Mouse (Mus musculus): ENCODE data around the gene Ccdc51. TPM values are rescaled to one million over a fixed set of nuclear protein-coding genes. Genes with fewer than 3 reads are reported as not detected.
"Not testable (repeated sequence)": the region's sequence is repeated elsewhere in the genome, so short reads cannot be mapped to it uniquely, and the experiment has no call there.

The Ccdc51 gene
- total and polyA plus RNA-seq, 2 experiments, result 7.2 to 7.5 TPM

- Histone ChIP-seq H3K36me3 (ENCODE audit: control insufficient read depth, insufficient read depth, low read length) (no peaks in the 10 kb centered on the region), H3K27me3 (ENCODE audit: control insufficient read depth, insufficient read depth, low read length) (no peaks in the 10 kb centered on the region), H3K4me3 (ENCODE audit: insufficient read depth, low read depth, low read length) (no peak overlapping the region), H3K27ac (replicated peaks; ENCODE audit: insufficient read depth, low read depth, low read length) (no peak overlapping the region), H3K4me1 (ENCODE audit: control insufficient read depth, insufficient read depth, low read length) (peaks cover 1% of the 10 kb centered on the region; the same call in 1 of the 2 replicates), H3K79me2 (ENCODE audit: control insufficient read depth, insufficient read depth, low read length) (no peaks in the 10 kb centered on the region), H3K9ac (ENCODE audit: low read depth, low read length) (no peak overlapping the region)
- no peak for TF ChIP-seq POLR2A (IDR thresholded peaks at IDR 0.05; ENCODE audit: extremely low read depth, insufficient read depth, low read length)
- no peak for TF ChIP-seq CTCF (IDR thresholded peaks at IDR 0.05; ENCODE audit: low read depth, low read length)
- WGBS, result 20% methylated on average over 3 of the region's 3 CpGs
- peak; percentile 63 for DNase-seq (ENCODE audit: extremely low read depth, low read depth, low spot score)
These were observed 43.2 kb downstream of the Ccdc51 start for GRCm38 (mm10) chr9:109125481-109125880.

DNA sequence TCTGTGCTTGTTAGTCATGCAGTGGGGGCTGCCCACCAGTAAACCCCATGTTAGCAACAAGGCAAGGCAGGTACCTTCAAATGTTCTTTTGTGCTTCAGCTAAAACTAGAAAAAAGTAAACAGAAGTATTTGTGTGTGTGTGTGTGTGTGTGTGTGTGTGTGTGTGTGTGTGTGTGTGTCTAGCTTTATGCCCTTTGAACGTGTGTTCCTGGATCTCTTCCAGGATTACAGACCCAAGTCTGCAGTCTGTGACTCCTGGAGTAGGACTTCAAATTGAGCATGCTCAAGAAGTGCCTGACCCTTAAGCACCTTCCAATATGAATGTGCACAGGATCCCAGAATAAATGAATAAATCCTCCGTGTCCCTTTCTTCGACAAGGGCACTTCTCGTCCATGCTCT is 44.8 kb downstream of the Ccdc51 start:
- H3K79me2 ChIP-seq (ENCODE audit: control insufficient read depth, insufficient read depth, low read length), result no peaks in the 10 kb centered on the region
- no peak overlapping the region for H3K9ac ChIP-seq (ENCODE audit: low read depth, low read length)
- peak; percentile 65 for DNase-seq (ENCODE audit: extremely low read depth, low read depth, low spot score)
- no peak overlapping the region for H3K27ac ChIP-seq (replicated peaks; ENCODE audit: insufficient read depth, low read depth, low read length)
- H3K27me3 ChIP-seq (ENCODE audit: control insufficient read depth, insufficient read depth, low read length), result no peaks in the 10 kb centered on the region
- no peak for TF ChIP-seq POLR2A (IDR thresholded peaks at IDR 0.05; ENCODE audit: extremely low read depth, insufficient read depth, low read length)
- TF ChIP-seq CTCF (IDR thresholded peaks at IDR 0.05; ENCODE audit: low read depth, low read length), result no peak
- WGBS, result 66% methylated on average over 4 of the region's 4 CpGs
- H3K4me1 ChIP-seq (ENCODE audit: control insufficient read depth, insufficient read depth, low read length), result peaks cover 1% of the 10 kb centered on the region; the same call in 1 of the 2 replicates
- H3K4me3 ChIP-seq (ENCODE audit: insufficient read depth, low read depth, low read length), result no peak overlapping the region
- no peaks in the 10 kb centered on the region for H3K36me3 ChIP-seq (ENCODE audit: control insufficient read depth, insufficient read depth, low read length)

GRCm38 (mm10) chr9:109128211-109128610 is 45.9 kb downstream of the Ccdc51 start:
- Histone ChIP-seq H3K36me3 (ENCODE audit: control insufficient read depth, insufficient read depth, low read length) (no peaks in the 10 kb centered on the region), H3K27me3 (ENCODE audit: control insufficient read depth, insufficient read depth, low read length) (no peaks in the 10 kb centered on the region), H3K79me2 (ENCODE audit: control insufficient read depth, insufficient read depth, low read length) (no peaks in the 10 kb centered on the region), H3K4me3 (ENCODE audit: insufficient read depth, low read depth, low read length) (no peak overlapping the region), H3K27ac (replicated peaks; ENCODE audit: insufficient read depth, low read depth, low read length) (no peak overlapping the region), H3K9ac (ENCODE audit: low read depth, low read length) (no peak overlapping the region), H3K4me1 (ENCODE audit: control insufficient read depth, insufficient read depth, low read length) (peaks cover 1% of the 10 kb centered on the region; the same call in 1 of the 2 replicates)
- 58% methylated on average over 3 of the region's 3 CpGs for WGBS
- TF ChIP-seq POLR2A (IDR thresholded peaks at IDR 0.05; ENCODE audit: extremely low read depth, insufficient read depth, low read length) (no peak), CTCF (IDR thresholded peaks at IDR 0.05; ENCODE audit: low read depth, low read length) (no peak; the same call in 1 of the 2 replicates)
- no peak for DNase-seq (ENCODE audit: extremely low read depth, low read depth, low spot score)

DNA sequence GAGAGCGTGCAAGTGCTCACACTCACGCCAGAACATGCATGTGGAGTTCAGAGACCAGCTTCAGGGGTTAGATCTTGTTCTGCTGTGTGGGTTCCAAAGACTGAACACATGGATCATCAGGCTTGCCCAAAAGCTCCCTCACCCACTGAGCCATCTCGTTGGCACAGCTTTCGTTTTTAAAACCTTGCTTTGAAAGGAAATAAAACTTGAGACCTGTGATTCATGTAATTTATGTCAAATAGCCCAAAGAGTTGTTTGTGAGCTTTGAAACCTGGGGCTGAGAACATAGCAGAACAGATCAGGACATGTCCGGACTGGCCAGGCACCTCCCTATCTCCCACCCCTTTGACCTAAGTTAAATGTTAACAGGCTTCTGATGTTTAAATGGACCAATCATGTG is 47.8 kb downstream of the Ccdc51 start:
- Histone ChIP-seq H3K4me3 (ENCODE audit: insufficient read depth, low read depth, low read length) (no peak overlapping the region), H3K27ac (replicated peaks; ENCODE audit: insufficient read depth, low read depth, low read length) (no peak overlapping the region), H3K4me1 (ENCODE audit: control insufficient read depth, insufficient read depth, low read length) (peaks cover 1% of the 10 kb centered on the region; the same call in 1 of the 2 replicates), H3K9ac (ENCODE audit: low read depth, low read length) (no peak overlapping the region), H3K36me3 (ENCODE audit: control insufficient read depth, insufficient read depth, low read length) (no peaks in the 10 kb centered on the region), H3K27me3 (ENCODE audit: control insufficient read depth, insufficient read depth, low read length) (no peaks in the 10 kb centered on the region), H3K79me2 (ENCODE audit: control insufficient read depth, insufficient read depth, low read length) (no peaks in the 10 kb centered on the region)
- DNase-seq (ENCODE audit: extremely low read depth, low read depth, low spot score), result no peak
- 83% methylated on average over 5 of the region's 5 CpGs for WGBS
- TF ChIP-seq CTCF (IDR thresholded peaks at IDR 0.05; ENCODE audit: low read depth, low read length) (no peak), POLR2A (IDR thresholded peaks at IDR 0.05; ENCODE audit: extremely low read depth, insufficient read depth, low read length) (no peak)

- peak; percentile 18; the same call in 1 of the 2 replicates for TF ChIP-seq CTCF (IDR thresholded peaks at IDR 0.05; ENCODE audit: low read depth, low read length)
These were observed 58.1 kb downstream of the Ccdc51 start for GRCm38 (mm10) chr9:109140414-109140813.

More at GRCm38 (mm10) chr9:109140414-109140813, 58.1 kb downstream of the Ccdc51 start:
- H3K4me3 ChIP-seq (ENCODE audit: insufficient read depth, low read depth, low read length); H3K27ac ChIP-seq (replicated peaks; ENCODE audit: insufficient read depth, low read depth, low read length); H3K36me3 ChIP-seq (ENCODE audit: control insufficient read depth, insufficient read depth, low read length); DNase-seq (ENCODE audit: extremely low read depth, low read depth, low spot score); H3K4me1 ChIP-seq (ENCODE audit: control insufficient read depth, insufficient read depth, low read length); H3K9ac ChIP-seq (ENCODE audit: low read depth, low read length); H3K79me2 ChIP-seq (ENCODE audit: control insufficient read depth, insufficient read depth, low read length); H3K27me3 ChIP-seq (ENCODE audit: control insufficient read depth, insufficient read depth, low read length): not testable (repeated sequence)
- WGBS, result 57% methylated on average over 4 of the region's 4 CpGs

Other genes with a start within 250 kb of the Ccdc51 start
- 5.5 and 5.6 TPM in 2 replicates for gene Slc26a6, start 229.2 kb upstream of the Ccdc51 start, total RNA-seq (2014; rRNA removed)
- 5.4 and 6.7 TPM in 2 replicates for gene Slc26a6, start 229.2 kb upstream of the Ccdc51 start, polyA plus RNA-seq (2012; rRNA removed)
- not detected in 2 replicates for gene Tmem89, start 167.9 kb upstream of the Ccdc51 start, total RNA-seq (2014; rRNA removed)
- 0.12 TPM in 1 of 2 replicates, not detected in the other for gene Tmem89, start 167.9 kb upstream of the Ccdc51 start, polyA plus RNA-seq (2012; rRNA removed)
- 323 and 384 TPM in 2 replicates for gene Uqcrc1, start 145.9 kb upstream of the Ccdc51 start, total RNA-seq (2014; rRNA removed)
- gene Uqcrc1, start 145.9 kb upstream of the Ccdc51 start, polyA plus RNA-seq (2012; rRNA removed), result 623 and 677 TPM in 2 replicates
- gene Col7a1, start 128.9 kb upstream of the Ccdc51 start, total RNA-seq (2014; rRNA removed), result 0.07 and 0.46 TPM in 2 replicates
- gene Col7a1, start 128.9 kb upstream of the Ccdc51 start, polyA plus RNA-seq (2012; rRNA removed), result 0.19 and 0.23 TPM in 2 replicates
- gene Ucn2, start 96.5 kb upstream of the Ccdc51 start, total RNA-seq (2014; rRNA removed), result not detected in 2 replicates
- gene Ucn2, start 96.5 kb upstream of the Ccdc51 start, polyA plus RNA-seq (2012; rRNA removed), result not detected in 2 replicates
- 1.0 and 1.7 TPM in 2 replicates for gene Pfkfb4, start 90.7 kb upstream of the Ccdc51 start, total RNA-seq (2014; rRNA removed)
- 1.1 and 1.4 TPM in 2 replicates for gene Pfkfb4, start 90.7 kb upstream of the Ccdc51 start, polyA plus RNA-seq (2012; rRNA removed)
- gene Shisa5, start 43.9 kb upstream of the Ccdc51 start, total RNA-seq (2014; rRNA removed), result 20.8 and 23.8 TPM in 2 replicates
- 144 and 205 TPM in 2 replicates for gene Shisa5, start 43.9 kb upstream of the Ccdc51 start, polyA plus RNA-seq (2012; rRNA removed)
- 7.7 and 8.4 TPM in 2 replicates for gene Trex1, start 22.8 kb upstream of the Ccdc51 start, total RNA-seq (2014; rRNA removed)
- gene Trex1, start 22.8 kb upstream of the Ccdc51 start, polyA plus RNA-seq (2012; rRNA removed), result 30.7 and 41.1 TPM in 2 replicates
- gene Atrip, start 8.4 kb upstream of the Ccdc51 start, total RNA-seq (2014; rRNA removed), result 5.1 and 5.4 TPM in 2 replicates
- gene Atrip, start 8.4 kb upstream of the Ccdc51 start, polyA plus RNA-seq (2012; rRNA removed), result 9.2 and 10.3 TPM in 2 replicates
- 53.4 and 54.7 TPM in 2 replicates for gene Tma7, start 94 bp downstream of the Ccdc51 start, total RNA-seq (2014; rRNA removed)
- gene Tma7, start 94 bp downstream of the Ccdc51 start, polyA plus RNA-seq (2012; rRNA removed), result 23.3 and 24.4 TPM in 2 replicates
- gene Plxnb1, start 12.9 kb downstream of the Ccdc51 start, total RNA-seq (2014; rRNA removed), result 10.9 and 17.9 TPM in 2 replicates
- 15.4 and 26.5 TPM in 2 replicates for gene Plxnb1, start 12.9 kb downstream of the Ccdc51 start, polyA plus RNA-seq (2012; rRNA removed)
- not detected in 2 replicates for gene Fbxw21, start 79.5 kb downstream of the Ccdc51 start, total RNA-seq (2014; rRNA removed)
- not detected in 2 replicates for gene Fbxw21, start 79.5 kb downstream of the Ccdc51 start, polyA plus RNA-seq (2012; rRNA removed)
- gene Fbxw13, start 113.5 kb downstream of the Ccdc51 start, total RNA-seq (2014; rRNA removed), result not detected in 2 replicates
- not detected in 2 replicates for gene Fbxw13, start 113.5 kb downstream of the Ccdc51 start, polyA plus RNA-seq (2012; rRNA removed)
- gene Fbxw20, start 152.3 kb downstream of the Ccdc51 start, total RNA-seq (2014; rRNA removed), result not detected in 2 replicates
- gene Fbxw20, start 152.3 kb downstream of the Ccdc51 start, polyA plus RNA-seq (2012; rRNA removed), result not detected in 2 replicates
- gene Fbxw14, start 205.2 kb downstream of the Ccdc51 start, total RNA-seq (2014; rRNA removed), result not detected in 2 replicates
- gene Fbxw14, start 205.2 kb downstream of the Ccdc51 start, polyA plus RNA-seq (2012; rRNA removed), result not detected in 2 replicates

Data from liver, adult 2 months (tissue).